Mouse (Mus musculus): Measurements from ENCODE around the gene Lrrc8d.
"Not testable (repeated sequence)": the region's sequence is repeated elsewhere in the genome, so short reads cannot be mapped to it uniquely, and the experiment has no call there.

Gene Lrrc8d

DNA sequence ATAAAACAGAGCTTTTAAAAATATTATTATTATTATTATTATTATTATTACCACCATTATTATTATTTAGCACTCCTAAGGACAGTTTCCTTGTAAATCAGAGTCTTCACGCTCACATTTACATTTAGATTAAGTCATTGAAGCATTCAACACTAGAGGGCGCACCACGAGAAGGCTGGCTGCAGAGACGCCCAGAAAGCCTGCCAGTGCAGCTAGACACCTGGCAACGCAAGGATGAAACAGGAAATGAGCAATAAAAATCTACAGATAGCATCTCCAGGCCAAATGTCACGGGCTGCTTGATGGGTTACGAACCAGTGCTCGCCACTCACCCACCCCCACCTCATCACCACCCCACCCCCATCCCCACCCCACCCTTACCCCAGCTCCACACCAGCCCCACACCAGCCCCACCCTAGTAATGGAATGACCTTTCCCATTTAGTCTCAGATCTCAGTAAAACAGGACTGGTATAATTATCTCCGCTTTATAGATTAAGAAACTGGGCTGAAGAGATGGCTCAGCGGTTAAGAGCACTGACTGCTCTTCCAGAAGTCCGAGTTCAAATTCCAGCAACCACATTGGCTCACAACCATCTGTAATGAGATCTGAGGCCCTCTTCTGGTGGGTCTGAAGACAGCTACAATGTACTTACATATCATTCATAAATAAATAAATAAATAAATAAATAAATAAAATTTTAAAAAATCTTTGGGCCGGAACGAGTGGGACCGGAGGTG, 14.7 kb upstream of the Lrrc8d start:
- peak in 1 of 2 experiments; percentile 69 for DNase-seq (ENCODE audit: low spot score in 2 of 2)

DNA sequence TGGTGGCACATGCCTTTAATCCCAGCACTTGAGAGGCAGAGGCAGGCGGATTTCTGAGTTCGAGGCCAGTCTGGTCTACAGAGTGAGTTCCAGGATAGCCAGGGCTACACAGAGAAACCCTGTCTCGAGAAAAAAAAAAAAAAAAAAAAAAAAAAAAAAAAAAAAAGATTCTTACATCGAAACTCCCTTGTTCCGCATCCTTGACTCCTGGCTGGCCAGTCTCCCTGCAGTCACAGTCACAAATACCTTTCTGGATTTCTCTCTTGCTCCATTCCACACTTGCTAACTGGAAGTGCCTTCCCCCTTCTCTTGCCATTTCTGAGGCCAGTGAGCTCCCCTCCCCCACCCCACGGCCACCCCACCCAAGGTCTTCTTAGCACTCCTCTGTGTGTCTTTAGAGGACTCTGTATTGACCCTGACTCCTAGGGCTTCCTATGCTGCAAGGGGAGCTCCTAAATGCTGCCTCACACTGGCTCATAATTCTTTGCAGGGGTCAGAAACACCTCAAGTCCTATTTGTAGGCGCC, 13.9 kb upstream of the Lrrc8d start:
- DNase-seq (ENCODE audit: low spot score in 2 of 2): not testable (repeated sequence)

DNA sequence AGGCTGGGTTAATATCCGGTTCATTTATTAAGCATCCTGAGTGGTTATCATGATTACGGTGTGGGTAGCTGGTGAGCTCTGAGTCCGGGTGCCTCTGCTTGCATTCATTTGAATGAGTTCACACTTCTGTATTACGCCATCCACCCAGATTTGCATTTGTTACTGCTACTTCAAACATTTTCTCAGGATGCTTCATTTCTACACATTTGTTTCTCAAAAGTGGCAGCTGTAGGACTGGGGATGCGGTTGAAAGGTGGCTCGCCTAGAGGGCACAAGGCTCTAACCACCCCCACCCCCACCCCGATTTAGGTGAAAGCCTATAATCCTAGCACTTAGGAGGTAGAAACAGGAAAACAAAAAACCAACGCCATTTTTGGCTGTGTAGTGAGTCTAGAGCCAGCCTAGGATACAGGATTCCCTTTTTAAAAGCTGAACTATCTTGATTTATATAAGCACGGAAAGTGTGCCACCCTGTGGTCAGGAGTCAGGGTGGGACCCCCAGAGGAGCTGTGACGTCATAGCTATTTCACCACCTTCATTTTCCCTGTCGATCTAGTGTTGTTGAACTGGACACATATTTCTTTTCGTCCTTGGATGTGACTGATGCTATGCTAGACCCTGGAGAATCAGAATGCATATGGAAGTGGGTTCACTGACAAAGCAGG, 13.3 kb upstream of the Lrrc8d start:
- no peak for DNase-seq (ENCODE audit: low spot score in 2 of 2)

- no peak for DNase-seq (ENCODE audit: low spot score in 2 of 2)
Observed at GRCm38 (mm10) chr5:105690502-105691454, 9.0 kb upstream of the Lrrc8d start.

- no peak for DNase-seq (ENCODE audit: low spot score in 2 of 2)
Observed at GRCm38 (mm10) chr5:105691645-105692044, 8.1 kb upstream of the Lrrc8d start.

DNA sequence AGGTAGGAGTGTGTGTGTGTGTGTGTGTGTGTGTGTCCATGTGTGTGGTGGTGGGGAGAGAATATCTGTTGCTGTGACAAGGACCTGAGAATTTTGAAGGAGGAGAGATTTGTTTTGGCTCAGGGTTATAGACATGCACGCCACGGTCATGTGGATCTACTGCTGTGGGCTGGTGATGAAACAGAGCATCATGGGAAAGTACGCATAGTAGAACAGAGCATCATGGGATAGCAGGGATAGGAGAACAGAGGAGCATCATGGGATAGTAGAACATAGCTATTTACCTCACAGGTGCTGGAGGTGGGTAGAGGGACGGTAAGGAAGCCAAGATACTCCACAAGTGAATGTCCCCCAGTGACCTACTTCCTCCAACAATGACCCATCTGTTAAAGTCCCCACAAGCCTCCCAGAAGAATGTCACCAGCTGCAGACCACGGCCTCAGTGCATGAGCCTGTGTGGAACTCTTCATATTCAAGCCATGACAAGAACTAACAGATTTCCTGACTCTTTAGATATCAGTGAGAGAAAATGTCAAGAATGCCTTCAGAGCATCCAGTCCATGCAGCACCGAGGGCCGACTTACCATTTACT, 5.3 kb upstream of the Lrrc8d start:
- DNase-seq (ENCODE audit: low spot score in 2 of 2): no peak

- no peak for DNase-seq (ENCODE audit: low spot score in 2 of 2)
Observed at GRCm38 (mm10) chr5:105696049-105696448, 3.7 kb upstream of the Lrrc8d start.

- DNase-seq (ENCODE audit: low spot score in 2 of 2): no peak
Observed at GRCm38 (mm10) chr5:105697886-105698285, 1.9 kb upstream of the Lrrc8d start.

GRCm38 (mm10) chr5:105698694-105699093, 1.1 kb upstream of the Lrrc8d start:
- DNase-seq (ENCODE audit: low spot score in 2 of 2): no peak

DNA sequence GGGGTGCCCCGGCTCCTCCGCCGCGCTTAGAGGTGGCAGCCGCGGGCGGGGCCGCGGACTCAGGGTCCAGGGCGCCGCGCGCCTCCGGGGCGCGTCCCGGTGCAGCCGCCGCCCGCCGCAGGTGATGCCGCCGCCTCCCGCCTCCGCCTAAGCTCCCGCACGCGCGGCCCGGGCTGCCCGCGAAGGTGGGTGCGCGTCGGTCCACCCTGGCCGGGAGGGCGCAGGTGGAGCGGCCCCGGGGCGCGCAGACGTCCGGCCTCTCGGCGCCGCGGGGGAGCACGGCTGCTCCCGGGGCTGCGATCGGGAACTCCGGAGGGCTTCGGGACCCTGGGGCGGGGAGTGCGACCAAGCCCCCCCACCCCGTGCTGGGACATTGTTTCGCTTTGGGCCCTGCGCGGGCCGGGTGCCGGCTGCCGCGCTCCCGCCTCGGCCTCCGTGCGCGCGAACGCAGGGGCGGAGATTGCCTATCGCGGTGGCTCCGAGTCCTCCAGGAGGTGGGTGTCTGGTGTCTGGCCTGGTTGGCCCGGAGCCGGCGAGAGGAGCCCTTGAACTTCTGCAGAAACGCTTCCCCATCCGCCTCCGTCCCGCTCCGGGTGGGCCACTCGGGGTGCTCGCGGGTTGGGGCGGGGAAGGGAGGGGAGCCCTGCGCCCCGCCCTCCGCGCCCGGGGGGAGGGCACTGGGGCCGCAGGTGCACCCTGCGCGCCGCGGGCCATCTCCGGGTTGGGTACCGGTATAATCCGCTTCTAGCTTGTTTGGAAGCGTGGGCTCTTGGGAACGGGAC, 492 bp downstream of the Lrrc8d start:
- DNase-seq (ENCODE audit: low spot score in 2 of 2): peak; percentile 43 to 55

GRCm38 (mm10) chr5:105701326-105701725, 1.6 kb downstream of the Lrrc8d start:
- no peak for DNase-seq (ENCODE audit: low spot score in 2 of 2)

DNA sequence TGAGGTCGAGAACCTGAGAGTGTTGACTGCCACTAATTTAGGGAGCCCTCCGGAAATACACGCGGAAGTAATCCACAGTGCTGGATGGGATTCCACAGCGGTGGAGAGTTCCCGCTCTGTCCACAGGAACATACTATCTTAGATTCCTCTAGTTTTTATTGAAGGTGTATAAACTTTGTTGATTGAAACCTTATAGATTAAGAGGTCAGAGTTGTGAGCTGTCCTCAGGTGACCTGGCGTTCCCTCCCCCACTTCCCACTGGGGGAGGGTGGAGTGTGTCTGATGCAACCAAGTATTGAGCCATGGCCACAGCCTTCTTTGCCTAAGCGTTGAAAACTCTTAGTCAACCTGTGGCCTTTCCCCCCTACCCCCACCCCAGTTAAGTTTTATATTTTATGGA, 2.1 kb downstream of the Lrrc8d start:
- DNase-seq (ENCODE audit: low spot score in 2 of 2): no peak

DNA sequence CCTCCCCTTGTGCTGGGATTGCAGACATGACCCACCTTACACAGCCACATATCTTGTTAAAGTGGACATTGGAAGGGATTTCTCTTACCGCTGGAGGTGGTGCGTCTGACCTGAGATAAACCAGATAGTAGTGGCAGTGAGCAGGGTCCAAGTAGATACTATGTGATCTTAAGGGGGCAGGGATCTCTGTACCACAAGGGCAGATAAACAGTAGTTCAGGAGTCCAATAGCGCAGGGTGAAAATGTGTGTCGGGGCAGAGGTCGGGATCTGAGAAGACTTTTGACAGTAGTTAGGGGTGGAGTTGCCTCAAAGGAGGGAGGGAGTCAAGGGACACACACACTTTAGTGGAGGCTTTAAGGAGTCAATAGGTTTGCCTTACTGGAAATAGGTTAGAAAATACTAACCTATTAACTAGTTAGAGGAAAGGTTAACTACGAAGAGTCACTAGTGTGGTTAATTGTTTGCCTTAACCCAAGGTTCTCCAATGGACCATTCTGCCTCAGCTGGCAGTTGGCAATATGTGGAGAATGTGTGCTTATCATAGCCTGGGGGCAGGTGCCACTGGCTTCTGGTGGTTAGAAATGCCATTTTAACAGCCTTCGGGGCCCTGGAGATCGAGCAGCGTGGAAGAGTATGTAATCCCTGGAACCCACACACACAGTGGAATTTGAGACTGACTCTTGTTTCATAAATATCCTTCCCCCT, 3.0 kb downstream of the Lrrc8d start:
- no peak for DNase-seq (ENCODE audit: low spot score in 2 of 2)

GRCm38 (mm10) chr5:105703286-105703655, 3.5 kb downstream of the Lrrc8d start:
- no peak for DNase-seq (ENCODE audit: low spot score in 2 of 2)

DNA sequence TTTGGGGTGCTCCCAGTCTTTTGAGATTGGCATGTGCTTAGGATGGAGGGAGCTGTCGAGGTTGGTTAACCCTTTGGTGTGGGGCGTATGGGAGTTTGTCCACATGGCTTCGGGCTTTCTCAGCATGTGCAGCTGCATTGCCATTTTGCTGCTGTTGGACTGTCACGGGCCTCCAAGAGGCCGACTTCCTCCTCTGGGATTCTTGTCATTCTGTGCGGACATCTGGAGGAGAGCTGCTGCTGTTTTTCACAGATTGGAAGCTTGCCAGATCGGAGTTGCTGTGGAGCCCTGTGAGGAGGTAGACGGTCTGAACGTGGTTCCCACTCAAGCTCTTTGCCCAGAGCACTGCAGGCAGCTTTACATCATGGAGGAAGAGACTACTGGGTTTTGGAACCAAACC, 4.8 kb downstream of the Lrrc8d start:
- DNase-seq (ENCODE audit: low spot score in 2 of 2): no peak

DNA sequence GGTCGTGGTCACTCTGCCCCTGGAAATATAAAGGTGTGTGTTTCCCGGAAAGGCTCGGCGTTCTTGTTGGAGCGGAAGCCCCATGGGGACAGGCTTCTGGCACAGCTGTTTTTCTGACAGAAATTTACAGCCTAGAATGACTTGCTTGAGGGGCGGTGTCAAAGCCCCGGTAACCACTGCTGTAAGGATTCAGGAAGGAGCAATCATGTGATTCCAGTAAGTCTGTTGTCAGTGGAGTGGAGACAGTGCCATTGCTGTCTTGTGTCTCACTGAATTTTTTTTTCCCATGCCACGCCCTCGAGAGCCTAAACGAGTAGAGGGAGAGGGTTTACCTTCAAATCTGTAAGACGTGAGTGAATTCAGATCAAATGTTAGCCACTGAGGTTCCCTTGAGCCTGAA, 6.9 kb downstream of the Lrrc8d start:
- DNase-seq (ENCODE audit: low spot score in 2 of 2): no peak

GRCm38 (mm10) chr5:105708276-105708675, 8.5 kb downstream of the Lrrc8d start:
- DNase-seq (ENCODE audit: low spot score in 2 of 2): no peak

- DNase-seq (ENCODE audit: low spot score in 2 of 2): no peak
Observed at GRCm38 (mm10) chr5:105710473-105710872, 10.7 kb downstream of the Lrrc8d start.

GRCm38 (mm10) chr5:105714446-105714845, 14.7 kb downstream of the Lrrc8d start:
- no peak for DNase-seq (ENCODE audit: low spot score in 2 of 2)

- no peak for DNase-seq (ENCODE audit: low spot score in 2 of 2)
Observed at GRCm38 (mm10) chr5:105715095-105715494, 15.3 kb downstream of the Lrrc8d start.

All from frontal cortex, postnatal 14 days (tissue).